Mouse (Mus musculus) CH12.LX (cell line): ENCODE results near the gene Ccdc62.

ENCODE experiments used
- CTCF ChIP-seq, 2 experiments: IDR thresholded peaks in 1 of 2; conservative IDR thresholded peaks in 1 of 2; 2 replicates each; pipeline ENCODE4 v1.5.1; 2011 to 2012; ENCODE audit warnings: low read depth in 2 of 2, low read length in 2 of 2, improper control_type of control experiment in 1 of 2, inconsistent platforms in 1 of 2, mild to moderate bottlenecking in 1 of 2, moderate library complexity in 1 of 2
- JUND ChIP-seq: conservative IDR thresholded peaks from 2 replicates; pipeline ENCODE4 v1.6.1; 2011; ENCODE audit warnings: low read depth, low read length, improper control_type of control experiment
- MAX ChIP-seq: IDR thresholded peaks from 2 replicates; pipeline ENCODE4 v1.6.1; 2011; ENCODE audit warnings: low read length, improper control_type of control experiment
- USF2 ChIP-seq: conservative IDR thresholded peaks from 2 replicates; pipeline ENCODE4 v1.6.1; 2011; ENCODE audit warnings: low read depth, low read length, improper control_type of control experiment

DNA sequence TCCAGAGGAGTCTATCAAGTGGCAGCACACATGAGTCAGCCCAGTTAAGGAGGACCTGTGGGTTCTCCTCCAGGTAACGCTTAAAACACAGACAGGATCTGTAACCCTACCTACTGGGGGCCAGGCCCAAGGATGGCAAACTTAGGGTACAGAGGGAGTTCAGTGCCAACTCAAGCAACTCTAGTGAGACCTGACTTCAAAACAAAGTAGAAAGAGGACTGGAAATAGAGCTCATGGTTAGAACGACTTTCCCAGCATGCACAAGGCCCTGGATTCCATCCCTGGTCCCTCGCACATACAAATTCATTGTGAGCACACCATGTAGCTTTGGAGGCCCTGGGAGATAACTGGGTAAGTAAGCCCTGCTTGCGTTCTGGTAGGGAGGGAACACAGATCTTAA, 40.1 kb downstream of the Ccdc62 start:
- TF ChIP-seq CTCF (conservative IDR thresholded peaks at IDR 0.05 in 1 of 2, IDR thresholded peaks at IDR 0.05 in 1 of 2; ENCODE audit: low read depth in 2 of 2, low read length in 2 of 2) (no peak), MAX (no peak), JUND (no peak), USF2 (no peak)
